Mouse (Mus musculus): ENCODE data around the gene Khdc3. TPM values are rescaled to one million over a fixed set of nuclear protein-coding genes. Genes with fewer than 3 reads are reported as not detected.

The Khdc3 gene
- polyA plus RNA-seq, 1 experiment from 2014 or later, result not detected

DNA sequence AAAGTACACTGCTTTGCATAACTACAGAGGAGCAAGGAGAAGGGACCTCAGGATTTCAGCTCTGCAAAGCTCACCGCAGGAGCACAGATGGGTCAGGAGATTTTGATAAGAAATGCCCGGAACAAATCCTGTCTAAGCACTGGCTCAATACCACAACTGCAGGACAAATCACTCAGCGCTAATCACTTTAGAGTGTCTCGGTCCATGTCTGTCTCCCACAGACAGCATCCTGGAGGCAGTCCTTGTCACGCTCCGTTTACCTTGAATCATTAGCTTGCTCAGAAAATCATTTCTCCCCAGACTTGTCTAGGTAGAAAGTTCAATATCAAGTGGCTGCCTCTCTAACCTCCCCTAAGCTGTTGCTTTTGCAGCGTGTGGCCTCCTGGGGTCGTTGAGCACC lies 28.2 kb downstream of the Khdc3 start:
- no peak overlapping the region for H3K4me2 ChIP-seq
- no peak overlapping the region for H3K4me3 ChIP-seq
- no peaks in the 10 kb centered on the region for H3K4me1 ChIP-seq
- H3K27ac ChIP-seq (replicated peaks), result no peak overlapping the region
- H3K9me3 ChIP-seq, result no peaks in the 10 kb centered on the region
- no peak for ATAC-seq (ENCODE audit: extremely low read depth, insufficient number of reproducible peaks, low FRiP score, low TSS enrichment)
- peaks cover 59% of the 10 kb centered on the region for H3K36me3 ChIP-seq
- WGBS, result 71% methylated on average over 8 of the region's 8 CpGs
- no peaks in the 10 kb centered on the region for H3K27me3 ChIP-seq (replicated peaks)
- no peak overlapping the region for H3K9ac ChIP-seq

DNA sequence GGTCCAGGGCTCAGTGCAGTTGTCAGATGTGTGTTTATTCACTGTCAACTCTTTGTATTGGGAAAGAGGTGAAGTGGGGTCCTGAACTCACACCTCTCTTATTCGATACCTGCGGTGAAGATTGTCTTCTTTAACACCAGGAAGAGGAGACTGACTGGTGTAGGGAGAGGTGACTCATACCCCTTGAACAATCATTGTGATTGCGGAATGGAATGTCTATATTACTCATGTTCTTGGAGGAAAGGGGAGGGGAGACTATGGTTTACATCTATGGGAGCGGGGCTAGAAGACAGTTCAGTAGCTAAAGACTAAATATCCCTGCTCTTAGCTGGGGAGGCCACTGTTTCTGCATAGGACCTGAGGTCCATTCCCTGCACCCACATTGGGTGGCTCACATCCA lies 28.9 kb downstream of the Khdc3 start:
- Histone ChIP-seq H3K9me3 (no peaks in the 10 kb centered on the region), H3K4me1 (no peaks in the 10 kb centered on the region), H3K27me3 (replicated peaks) (no peaks in the 10 kb centered on the region), H3K4me3 (no peak overlapping the region), H3K36me3 (peaks cover 52% of the 10 kb centered on the region), H3K4me2 (no peak overlapping the region), H3K9ac (no peak overlapping the region), H3K27ac (replicated peaks) (no peak overlapping the region)
- 87% methylated on average over 4 of the region's 4 CpGs for WGBS
- ATAC-seq (ENCODE audit: extremely low read depth, insufficient number of reproducible peaks, low FRiP score, low TSS enrichment), result no peak

DNA sequence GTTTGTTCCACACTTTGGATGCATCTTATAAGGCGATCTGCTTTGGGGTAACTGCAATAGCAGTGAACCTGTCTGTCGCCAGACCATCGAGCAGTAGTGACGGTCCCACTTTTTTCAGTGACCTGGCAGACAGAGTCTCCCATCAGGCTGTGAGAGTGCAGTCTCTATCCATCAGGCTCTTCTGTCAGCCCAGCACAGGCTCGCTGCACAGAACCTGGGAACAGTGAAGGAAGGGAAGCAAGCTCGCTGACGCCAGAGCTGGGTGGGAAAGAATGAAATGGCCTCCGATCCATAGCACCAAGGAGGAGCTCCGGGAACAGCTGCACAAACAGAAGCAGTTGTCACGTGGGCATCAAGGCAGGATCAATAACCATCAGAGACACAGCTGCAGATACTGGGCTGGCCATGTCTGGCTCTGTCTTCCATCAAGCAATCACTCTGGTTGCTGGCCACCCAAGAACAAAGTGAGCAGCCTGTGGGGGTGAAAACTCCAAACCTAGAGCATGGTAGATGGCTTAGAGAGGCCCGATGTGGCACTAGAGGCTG lies 35.8 kb downstream of the Khdc3 start:
- Histone ChIP-seq H3K4me2 (no peak overlapping the region), H3K4me3 (no peak overlapping the region), H3K9ac (no peak overlapping the region), H3K27me3 (replicated peaks) (no peaks in the 10 kb centered on the region), H3K9me3 (0 out of 2 replicates have a peak, but pooled peaks cover 4% of the 10 kb centered on the region), H3K4me1 (no peaks in the 10 kb centered on the region), H3K27ac (replicated peaks) (no peak overlapping the region), H3K36me3 (no peaks in the 10 kb centered on the region)
- WGBS, result 49% methylated on average over 11 of the region's 11 CpGs
- ATAC-seq (ENCODE audit: extremely low read depth, insufficient number of reproducible peaks, low FRiP score, low TSS enrichment), result no peak

Other genes starting within 250 kb of the Khdc3 start
- 1.8 and 2.0 TPM in 2 replicates for gene Pygo1, start 176.2 kb upstream of the Khdc3 start, polyA plus RNA-seq (2015; fragmentation: Nextera tagmentation; extraction: Ambion mirVana)
- 0.62 and 0.88 TPM in 2 replicates for gene Dyx1c1, start 143.1 kb upstream of the Khdc3 start, polyA plus RNA-seq (2015; fragmentation: Nextera tagmentation; extraction: Ambion mirVana)
- gene Gm44503, start 143.0 kb upstream of the Khdc3 start, polyA plus RNA-seq (2015; fragmentation: Nextera tagmentation; extraction: Ambion mirVana), result not detected in 2 replicates
- 14.3 TPM in 2 replicates for gene Ccpg1os, start 116.5 kb upstream of the Khdc3 start, polyA plus RNA-seq (2015; fragmentation: Nextera tagmentation; extraction: Ambion mirVana)
- gene Ccpg1, start 116.4 kb upstream of the Khdc3 start, polyA plus RNA-seq (2015; fragmentation: Nextera tagmentation; extraction: Ambion mirVana), result 25.9 and 29.2 TPM in 2 replicates
- gene Pigb, start 61.5 kb upstream of the Khdc3 start, polyA plus RNA-seq (2015; fragmentation: Nextera tagmentation; extraction: Ambion mirVana), result 5.7 and 7.1 TPM in 2 replicates
- gene Rab27a, start 57.0 kb upstream of the Khdc3 start, polyA plus RNA-seq (2015; fragmentation: Nextera tagmentation; extraction: Ambion mirVana), result 3.5 and 3.6 TPM in 2 replicates
- gene Gm20509, start 634 bp downstream of the Khdc3 start, polyA plus RNA-seq (2015; fragmentation: Nextera tagmentation; extraction: Ambion mirVana), result not detected in 2 replicates
- 83.9 and 87.0 TPM in 2 replicates for gene Rsl24d1, start 11.6 kb downstream of the Khdc3 start, polyA plus RNA-seq (2015; fragmentation: Nextera tagmentation; extraction: Ambion mirVana)

Measured in heart, embryonic 13.5 days (tissue).